Mouse (Mus musculus): ENCODE data around the gene Hoxb4. TPM values are rescaled to one million over a fixed set of nuclear protein-coding genes. Genes with fewer than 3 reads are reported as not detected.

Hoxb4 gene
- polyA plus RNA-seq, 1 experiment: 2.6 TPM

DNA sequence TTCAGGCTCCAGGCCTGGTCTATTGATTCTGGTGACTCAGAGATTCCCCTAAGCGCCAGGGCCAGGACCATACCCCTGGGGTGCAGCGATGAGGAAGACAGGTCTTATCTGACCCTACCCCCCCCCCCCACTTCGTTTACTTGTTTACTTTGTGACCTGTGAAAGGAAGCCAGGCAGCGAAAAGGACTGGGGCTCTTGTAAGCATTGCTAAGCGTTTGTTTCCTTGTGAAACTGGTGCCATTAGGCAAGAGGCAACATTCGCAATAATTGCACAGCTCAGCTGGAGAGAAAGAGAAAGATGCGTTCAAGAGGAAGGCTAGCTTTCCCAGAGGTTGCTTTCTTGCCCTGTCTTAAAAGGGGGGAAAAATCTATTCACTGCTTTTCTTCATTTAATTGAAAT is 51.1 kb downstream of the Hoxb4 start:
- no peaks in the 10 kb centered on the region for H3K36me3 ChIP-seq (ENCODE audit: control insufficient read depth, insufficient read depth, low read length)
- no peak overlapping the region for H3K4me3 ChIP-seq (ENCODE audit: extremely low read depth, insufficient read depth, insufficient read length)
- WGBS: 78% methylated on average over 7 of the region's 7 CpGs
- no peak overlapping the region for H3K27ac ChIP-seq (ENCODE audit: insufficient read depth, low read length)
- no peak for DNase-seq (ENCODE audit: low read depth in 1 of 2, low spot score in 2 of 2)
- TF ChIP-seq POLR2A (IDR thresholded peaks at IDR 0.05; ENCODE audit: low read depth, low read length) (no peak), CTCF (IDR thresholded peaks at IDR 0.05; ENCODE audit: extremely low read depth, insufficient read depth, insufficient read length, insufficient replicate concordance) (no peak)
- H3K27me3 ChIP-seq (ENCODE audit: control insufficient read depth, insufficient read depth, low read length): peaks cover 14% of the 10 kb centered on the region
- H3K4me1 ChIP-seq (ENCODE audit: control insufficient read depth, insufficient read depth, insufficient read length): peaks cover 4% of the 10 kb centered on the region; the same call in 1 of the 2 replicates

Other genes starting within 250 kb of the Hoxb4 start
- 193 and 219 TPM in 2 replicates for gene Atp5g1, start 242.6 kb upstream of the Hoxb4 start, polyA plus RNA-seq (2012; rRNA removed)
- gene Calcoco2, start 206.3 kb upstream of the Hoxb4 start, polyA plus RNA-seq (2012; rRNA removed): not detected in 2 replicates
- not detected in 2 replicates for gene Ttll6, start 184.5 kb upstream of the Hoxb4 start, polyA plus RNA-seq (2012; rRNA removed)
- gene Hoxb13, start 124.0 kb upstream of the Hoxb4 start, polyA plus RNA-seq (2012; rRNA removed): not detected in 2 replicates
- gene Hoxb9, start 46.8 kb upstream of the Hoxb4 start, polyA plus RNA-seq (2012; rRNA removed): 0.26 and 0.27 TPM in 2 replicates
- gene Hoxb8, start 36.4 kb upstream of the Hoxb4 start, polyA plus RNA-seq (2012; rRNA removed): 0.37 and 0.43 TPM in 2 replicates
- gene Hoxb7, start 31.6 kb upstream of the Hoxb4 start, polyA plus RNA-seq (2012; rRNA removed): 0.60 and 0.62 TPM in 2 replicates
- gene Hoxb6, start 25.8 kb upstream of the Hoxb4 start, polyA plus RNA-seq (2012; rRNA removed): 1.2 and 1.3 TPM in 2 replicates
- 0.37 and 0.40 TPM in 2 replicates for gene Hoxb5, start 14.9 kb upstream of the Hoxb4 start, polyA plus RNA-seq (2012; rRNA removed)
- 2.0 and 2.6 TPM in 2 replicates for gene Hoxb3, start 5.1 kb downstream of the Hoxb4 start, polyA plus RNA-seq (2012; rRNA removed)
- gene Hoxb2, start 32.3 kb downstream of the Hoxb4 start, polyA plus RNA-seq (2012; rRNA removed): 1.9 and 2.4 TPM in 2 replicates
- gene Hoxb1, start 47.5 kb downstream of the Hoxb4 start, polyA plus RNA-seq (2012; rRNA removed): not detected in 2 replicates
- gene Skap1, start 146.3 kb downstream of the Hoxb4 start, polyA plus RNA-seq (2012; rRNA removed): 20.1 and 22.3 TPM in 2 replicates

Measured in spleen, adult 2 months (tissue).